Mouse (Mus musculus) kidney, postnatal 36 days (tissue): ENCODE data around the gene Traf3ip3.

Source experiments
- DNase-seq, 2 experiments: peaks; one replicate each; pipeline ENCODE4 v3.0.0; 2021 to 2022; ENCODE audit warnings: mixed read lengths in 2 of 2

Gene Traf3ip3

GRCm38 (mm10) chr1:193205431-193205830 lies 3.9 kb upstream of the Traf3ip3 start:
- DNase-seq = peak in 1 of 2 experiments; percentile 11

GRCm38 (mm10) chr1:193203821-193204220 lies 2.3 kb upstream of the Traf3ip3 start:
- no peak for DNase-seq

- no peak for DNase-seq
These were observed 692 bp downstream of the Traf3ip3 start for GRCm38 (mm10) chr1:193200640-193201382.

- peak in 1 of 2 experiments; percentile 21 for DNase-seq
These were observed 3.2 kb downstream of the Traf3ip3 start for GRCm38 (mm10) chr1:193198312-193198711.

- no peak for DNase-seq
These were observed 3.9 kb downstream of the Traf3ip3 start for GRCm38 (mm10) chr1:193197494-193198205.

- DNase-seq = no peak
These were observed 6.2 kb downstream of the Traf3ip3 start for GRCm38 (mm10) chr1:193195169-193195810.

GRCm38 (mm10) chr1:193194416-193195140 lies 6.9 kb downstream of the Traf3ip3 start:
- DNase-seq = no peak

- DNase-seq = no peak
These were observed 9.7 kb downstream of the Traf3ip3 start for GRCm38 (mm10) chr1:193191675-193192283.

- DNase-seq = no peak
These were observed 11.7 kb downstream of the Traf3ip3 start for GRCm38 (mm10) chr1:193189771-193190170.

GRCm38 (mm10) chr1:193189151-193189621 lies 12.3 kb downstream of the Traf3ip3 start:
- peak; percentile 38 to 46 for DNase-seq

GRCm38 (mm10) chr1:193188257-193188656 lies 13.2 kb downstream of the Traf3ip3 start:
- DNase-seq = no peak

GRCm38 (mm10) chr1:193181104-193181503 lies 20.4 kb downstream of the Traf3ip3 start:
- no peak for DNase-seq

- DNase-seq = no peak
These were observed 27.3 kb downstream of the Traf3ip3 start for GRCm38 (mm10) chr1:193174143-193174733.

- no peak for DNase-seq
These were observed 27.7 kb downstream of the Traf3ip3 start for GRCm38 (mm10) chr1:193173810-193174129.

- peak; percentile 97 to 98 for DNase-seq
These were observed 28.3 kb downstream of the Traf3ip3 start for GRCm38 (mm10) chr1:193172991-193173809.

GRCm38 (mm10) chr1:193169856-193170255 lies 31.6 kb downstream of the Traf3ip3 start:
- DNase-seq = peak in 1 of 2 experiments; percentile 46

GRCm38 (mm10) chr1:193169228-193169627 lies 32.3 kb downstream of the Traf3ip3 start:
- DNase-seq = no peak

GRCm38 (mm10) chr1:193167746-193168145 lies 33.8 kb downstream of the Traf3ip3 start, which contains the start of gene A130010J15Rik:
Gene A130010J15Rik (plus strand): TSS chr1:193168046.
- DNase-seq = no peak

GRCm38 (mm10) chr1:193160317-193161032 lies 41.0 kb downstream of the Traf3ip3 start:
- DNase-seq = peak; percentile 30 to 81

GRCm38 (mm10) chr1:193159613-193160012 lies 41.9 kb downstream of the Traf3ip3 start:
- no peak for DNase-seq
